In genomic region chr10:117063254-117064021, GRCm38 (mm10) we compare ENCODE assay signal across 8 mouse cellular contexts. TPM values are rescaled to one million over a fixed set of nuclear protein-coding genes. Genes with fewer than 3 reads are reported as not detected.
DNase-seq lines count a peak whose midpoint lies in the region; ATAC-seq and TF ChIP-seq lines count a peak whose summit lies in the region.

Gene Cct2, minus strand, starts transcription at chr10:117063814.

- H3K4me1 ChIP-seq in G1E (ENCODE audit: insufficient read depth, low read depth, low read length), result peaks cover 37% of the 10 kb centered on the region
- H3K4me1 ChIP-seq in forebrain, postnatal 0 days (ENCODE audit: insufficient read depth), result peaks cover 5% of the 10 kb centered on the region; the same call in 1 of the 2 replicates
- H3K4me1 ChIP-seq in lung, embryonic 15.5 days, result peaks cover 22% of the 10 kb centered on the region; the same call in 1 of the 2 replicates

- H3K27me3 ChIP-seq in G1E (ENCODE audit: insufficient read depth, low read length), result no peaks in the 10 kb centered on the region
- no peaks in the 10 kb centered on the region for H3K27me3 ChIP-seq in forebrain, postnatal 0 days (ENCODE audit: insufficient read depth, low read length)
- H3K27me3 ChIP-seq in lung, embryonic 15.5 days, result no peaks in the 10 kb centered on the region

- peak within 1 kb of the TSS; percentile 93 for H3K4me3 ChIP-seq in G1E (ENCODE audit: low read depth, low read length)
- peak within 1 kb of the TSS; percentile 87 for H3K4me3 ChIP-seq in forebrain, postnatal 0 days (ENCODE audit: low read depth, low read length)
- H3K4me3 ChIP-seq in lung, embryonic 15.5 days, result peak within 1 kb of the TSS; percentile 97

- TF ChIP-seq CTCF in G1E (IDR thresholded peaks at IDR 0.05; ENCODE audit: low read depth, low read length), result no peak
- TF ChIP-seq CTCF in forebrain, postnatal 0 days (IDR thresholded peaks at IDR 0.05; ENCODE audit: low read depth), result 0 out of 2 replicates have a peak, but pooled peaks have one; percentile 10

- peak; percentile 77 for ATAC-seq in G1E (ENCODE audit: extremely low read depth, insufficient number of reproducible peaks, low FRiP score, poor library complexity, severe bottlenecking)
- ATAC-seq in forebrain, postnatal 0 days, result peak; percentile 96
- peak; percentile 93 for ATAC-seq in lung, embryonic 15.5 days (ENCODE audit: borderline replicate concordance, extremely low read depth, low FRiP score, low TSS enrichment)

- peaks cover 39% of the 10 kb centered on the region for H3K36me3 ChIP-seq in G1E (replicated peaks)
- peaks cover 35% of the 10 kb centered on the region for H3K36me3 ChIP-seq in forebrain, postnatal 0 days (ENCODE audit: insufficient read depth)
- H3K36me3 ChIP-seq in lung, embryonic 15.5 days, result peaks cover 37% of the 10 kb centered on the region

- under 1% methylated on average over 68 of the region's 68 CpGs for WGBS in forebrain, postnatal 0 days
- under 1% methylated on average over 68 of the region's 68 CpGs for WGBS in lung, embryonic 15.5 days

- H3K4me2 ChIP-seq in forebrain, postnatal 0 days (ENCODE audit: low read depth), result peak within 1 kb of the TSS; percentile 75
- H3K4me2 ChIP-seq in lung, embryonic 15.5 days, result peak within 1 kb of the TSS; percentile 69

- H3K9ac ChIP-seq in forebrain, postnatal 0 days, result peak within 1 kb of the TSS; percentile 74
- H3K9ac ChIP-seq in lung, embryonic 15.5 days, result peak within 1 kb of the TSS; percentile 75

- no peaks in the 10 kb centered on the region for H3K9me3 ChIP-seq in G1E (replicated peaks)
- no peaks in the 10 kb centered on the region for H3K9me3 ChIP-seq in forebrain, postnatal 0 days (ENCODE audit: low read length)
- no peaks in the 10 kb centered on the region for H3K9me3 ChIP-seq in lung, embryonic 15.5 days

- H3K27ac ChIP-seq in forebrain, postnatal 0 days (ENCODE audit: low read depth, low read length), result peak within 1 kb of the TSS; percentile 87
- peak within 1 kb of the TSS; percentile 89 for H3K27ac ChIP-seq in lung, embryonic 15.5 days

- DNase-seq in G1E (ENCODE audit: low spot score), result peak; percentile 89
- peak; percentile 92 for DNase-seq in cerebellum, adult 18-20 months
- peak; percentile 99 for DNase-seq in forebrain, postnatal 0 days
- peak; percentile 94 for DNase-seq in heart, postnatal 4 days
- DNase-seq in layer of hippocampus, adult 8-10 months (ENCODE audit: low spot score in 2 of 2), result peak; percentile 80 to 85
- peak; percentile 88 for DNase-seq in ovary, adult 18-20 months (ENCODE audit: low spot score)
- peak; percentile 98 for DNase-seq in thymus, postnatal 0 days (ENCODE audit: low spot score)

RNA-seq across cellular contexts. Expression of gene Cct2, which starts in this region (rescaled TPM):
- total RNA-seq in G1E (2014; fragmentation: Nextera tagmentation) (535 and 554 TPM in 2 replicates), G1E (2017) (620 and 644 TPM in 2 replicates)
- polyA plus RNA-seq in G1E (2012), result 38.5 and 38.6 TPM in 2 replicates
- 399 and 404 TPM in 2 replicates for total RNA-seq in forebrain, postnatal 0 days (2014; rRNA removed)
- 240 and 249 TPM in 2 replicates for polyA plus RNA-seq in forebrain, postnatal 0 days (2015; fragmentation: Nextera tagmentation; extraction: Ambion mirVana)
- total RNA-seq in heart, postnatal 4 days (2021), result 100 to 1,000 TPM; 188 to 195 TPM
- 100 to 1,000 TPM; 161 to 170 (median 162) TPM for total RNA-seq in layer of hippocampus, adult 8-10 months (2022)
- polyA plus RNA-seq in lung, embryonic 15.5 days (2015; fragmentation: Nextera tagmentation; extraction: Ambion mirVana), result 235 and 246 TPM in 2 replicates
- 263 and 270 TPM in 2 replicates for polyA plus RNA-seq in thymus, postnatal 0 days (2015; fragmentation: Nextera tagmentation; extraction: Ambion mirVana)

Comparison
In these comparisons a context has a peak if more than half of its experiments do, and no peak if none do; other contexts are left out.
1. Peak in every context shown above with its lines: DNase-seq, ATAC-seq, H3K4me3 ChIP-seq and H3K27ac ChIP-seq.